Mouse (Mus musculus) MEL (cell line): ENCODE data around the gene Spaca7. TPM values are rescaled to one million over a fixed set of nuclear protein-coding genes. Genes with fewer than 3 reads are reported as not detected.

ENCODE experiments used
- DNase-seq: peaks from one replicate; pipeline ENCODE4 v3.0.0; 2011; ENCODE audit warnings: low read depth, low spot score
- H3K27ac ChIP-seq: 2 replicates; pipeline ENCODE4 v1.5.1; 2012; ENCODE audit warnings: low read depth, mild to moderate bottlenecking, control low read depth, low read length, moderate library complexity; ENCODE audit not compliant: control insufficient read depth
- H3K27me3 ChIP-seq, 2 experiments: fragments of 150-350 bp in 1 of 2; sonication (generic) in 1 of 2; 2 replicates each; pipeline ENCODE4 v1.6.1; 2012; ENCODE audit warnings: low read length in 2 of 2, mild to moderate bottlenecking in 2 of 2, improper control_type of control experiment in 1 of 2, moderate library complexity in 1 of 2; ENCODE audit not compliant: insufficient read depth in 2 of 2, control insufficient read depth in 1 of 2
- H3K36me3 ChIP-seq, 2 experiments: 2 replicates each; pipeline ENCODE4 v1.6.1; 2012 to 2014; ENCODE audit warnings: low read length in 2 of 2, improper control_type of control experiment in 1 of 2, inconsistent platforms in 1 of 2, mild to moderate bottlenecking in 1 of 2; ENCODE audit not compliant: insufficient read depth in 2 of 2, control insufficient read depth in 1 of 2
- H3K4me1 ChIP-seq, 2 experiments: fragments of 150-350 bp in 1 of 2; sonication (generic) in 1 of 2; 2 replicates each; pipeline ENCODE4 v1.6.1; 2012; ENCODE audit warnings: low read length in 2 of 2, improper control_type of control experiment in 1 of 2, mild to moderate bottlenecking in 1 of 2; ENCODE audit not compliant: insufficient read depth in 2 of 2, control insufficient read depth in 1 of 2
- H3K4me3 ChIP-seq, 2 experiments: fragments of 150-350 bp in 1 of 2; sonication (generic) in 1 of 2; 2 replicates each; pipeline ENCODE4 v1.5.1; 2012; ENCODE audit warnings: low read depth in 2 of 2, low read length in 2 of 2, mild to moderate bottlenecking in 2 of 2, moderate library complexity in 2 of 2, control low read depth in 1 of 2, improper control_type of control experiment in 1 of 2; ENCODE audit not compliant: control insufficient read depth in 1 of 2, insufficient read depth in 1 of 2
- H3K79me2 ChIP-seq: 2 replicates; pipeline ENCODE4 v1.6.1; 2012; ENCODE audit warnings: mild to moderate bottlenecking, low read length, moderate library complexity; ENCODE audit not compliant: control insufficient read depth, poor library complexity, insufficient read depth
- H3K9ac ChIP-seq: 2 replicates; pipeline ENCODE4 v1.6.1; 2012; ENCODE audit warnings: low read depth, mild to moderate bottlenecking, control low read depth, low read length, moderate library complexity; ENCODE audit not compliant: control insufficient read depth, poor library complexity, severe bottlenecking
- H3K9me3 ChIP-seq: fragments of 150-350 bp; sonication (generic); replicated peaks from 2 replicates; pipeline ENCODE4 v1.6.1; 2012; ENCODE audit warnings: mild to moderate bottlenecking, low read length, improper control_type of control experiment, moderate library complexity; ENCODE audit not compliant: insufficient read depth
- CHD1 ChIP-seq: IDR thresholded peaks from 2 replicates; pipeline ENCODE4 v1.6.1; 2012; ENCODE audit warnings: low read depth, mild to moderate bottlenecking, inconsistent platforms, low read length, improper control_type of control experiment
- KAT2A ChIP-seq: conservative IDR thresholded peaks from 2 replicates; pipeline ENCODE4 v1.6.1; 2012; ENCODE audit warnings: low read depth, low read length, improper control_type of control experiment, inconsistent platforms
- MAX ChIP-seq: IDR thresholded peaks from 2 replicates; pipeline ENCODE4 v1.6.1; 2011; ENCODE audit warnings: low read length, improper control_type of control experiment
- MAZ ChIP-seq: IDR thresholded peaks from 2 replicates; pipeline ENCODE4 v1.6.1; 2012; ENCODE audit warnings: low read depth, mild to moderate bottlenecking, inconsistent platforms, low read length, improper control_type of control experiment
- MXI1 ChIP-seq: IDR thresholded peaks from 2 replicates; pipeline ENCODE4 v1.6.1; 2011; ENCODE audit warnings: mild to moderate bottlenecking, low read depth, low read length, improper control_type of control experiment
- MYB ChIP-seq: IDR thresholded peaks from 2 replicates; pipeline ENCODE4 v1.6.1; 2011; ENCODE audit warnings: mild to moderate bottlenecking, low read depth, low read length, improper control_type of control experiment
- NRF1 ChIP-seq: IDR thresholded peaks from 2 replicates; pipeline ENCODE4 v1.6.1; 2014; ENCODE audit warnings: low read depth, mild to moderate bottlenecking, inconsistent platforms, low read length, improper control_type of control experiment, moderate library complexity; ENCODE audit not compliant: poor library complexity, insufficient read depth, severe bottlenecking
- POLR2A ChIP-seq, 2 experiments: IDR thresholded peaks; 2 replicates each; pipeline ENCODE4 v1.6.1; 2011 to 2012; ENCODE audit warnings: low read length in 2 of 2, mild to moderate bottlenecking in 2 of 2, control low read depth in 1 of 2, improper control_type of control experiment in 1 of 2, low read depth in 1 of 2, moderate library complexity in 1 of 2; ENCODE audit not compliant: control insufficient read depth in 1 of 2, insufficient read depth in 1 of 2, poor library complexity in 1 of 2
- POLR2AphosphoS5 ChIP-seq: IDR thresholded peaks from 2 replicates; pipeline ENCODE4 v1.6.1; 2012; ENCODE audit warnings: low read depth, borderline replicate concordance, mild to moderate bottlenecking, inconsistent platforms, low read length, moderate library complexity, mixed read lengths
- TCF12 ChIP-seq: IDR thresholded peaks from 2 replicates; pipeline ENCODE4 v1.6.1; 2014; ENCODE audit warnings: low read depth, mild to moderate bottlenecking, inconsistent platforms, low read length, improper control_type of control experiment, moderate library complexity
- UBTF ChIP-seq: IDR thresholded peaks from 2 replicates; pipeline ENCODE4 v1.6.1; 2012; ENCODE audit warnings: low read depth, mild to moderate bottlenecking, inconsistent platforms, low read length, improper control_type of control experiment, moderate library complexity, borderline replicate concordance; ENCODE audit not compliant: insufficient read depth
- USF2 ChIP-seq, 2 experiments: IDR thresholded peaks; 2 replicates each; pipeline ENCODE4 v1.6.1; 2011 to 2012; ENCODE audit warnings: improper control_type of control experiment in 2 of 2, low read length in 2 of 2, borderline replicate concordance in 1 of 2, inconsistent platforms in 1 of 2, low read depth in 1 of 2, mild to moderate bottlenecking in 1 of 2; ENCODE audit not compliant: insufficient read depth in 1 of 2
- ZKSCAN1 ChIP-seq: IDR thresholded peaks from 2 replicates; pipeline ENCODE4 v1.6.1; 2012; ENCODE audit warnings: low read depth, mild to moderate bottlenecking, inconsistent platforms, low read length, improper control_type of control experiment, moderate library complexity
- ZMIZ1 ChIP-seq: IDR thresholded peaks from 2 replicates; pipeline ENCODE4 v1.6.1; 2012; ENCODE audit warnings: low read depth, mild to moderate bottlenecking, inconsistent platforms, low read length, improper control_type of control experiment, moderate library complexity
- polyA plus RNA-seq, 2 experiments: library from polyadenylated mRNA; stranded (reverse) in 1 of 2; unstranded in 1 of 2; fragments of >175 nt in 1 of 2; fragments of >200 nt in 1 of 2; gene quantifications; 2 replicates each; pipeline versions ENCODE4 v1.2.1 to v1.2.4; 2012; ENCODE audit warnings: low replicate concordance in 2 of 2, low read depth in 1 of 2; ENCODE audit not compliant: insufficient read length in 2 of 2, insufficient read depth in 1 of 2, missing spikeins in 1 of 2
- total RNA-seq: library from RNA; depleted of rRNA; stranded (reverse); fragments of 300-350 nt; gene quantifications from 2 replicates; pipeline ENCODE4 v1.2.3, GENCODE M21; 2012

The Spaca7 gene
- total and polyA plus RNA-seq, 3 experiments: not detected

DNA sequence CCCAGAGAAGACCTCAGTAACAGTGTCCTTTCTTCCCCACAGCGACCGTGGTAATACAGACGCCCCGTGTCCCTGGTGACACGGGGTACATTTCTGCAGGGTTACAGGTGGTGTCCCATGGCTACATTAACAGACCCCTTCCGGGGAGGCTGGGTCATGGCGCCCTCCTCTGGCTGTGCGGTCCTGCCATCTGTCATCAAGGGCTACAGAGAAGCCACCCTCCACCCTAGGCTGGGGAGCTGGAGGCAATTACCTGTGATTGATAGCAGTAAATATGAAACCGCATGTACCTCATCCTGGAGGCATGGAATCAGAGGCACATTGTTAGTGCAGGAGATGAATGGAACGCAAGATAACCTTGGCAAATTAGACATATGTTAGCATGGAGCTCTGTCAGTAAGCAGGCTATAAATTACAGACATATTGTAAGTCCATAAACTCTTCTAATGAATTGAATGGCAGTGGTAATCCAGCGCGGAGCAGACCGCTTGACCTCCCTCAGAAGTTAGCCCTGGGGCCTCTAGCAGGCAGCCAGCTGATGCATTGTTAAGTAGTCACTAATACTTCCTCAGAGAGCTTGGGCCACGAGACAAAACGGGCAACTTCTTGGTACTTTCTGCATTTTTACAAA lies 17.2 kb upstream of the Spaca7 start:
- H3K27ac ChIP-seq: no peak overlapping the region
- no peak for DNase-seq
- TF ChIP-seq POLR2A (IDR thresholded peaks at IDR 0.05; ENCODE audit: control insufficient read depth in 1 of 2, insufficient read depth in 1 of 2, low read depth in 1 of 2, low read length in 2 of 2, poor library complexity in 1 of 2) (no peak), MYB (no peak), NRF1 (no peak), MAX (no peak), ZKSCAN1 (no peak), KAT2A (no peak)
- no peaks in the 10 kb centered on the region; a peak in 1 of 4 replicates for H3K27me3 ChIP-seq
- H3K4me3 ChIP-seq: no peak overlapping the region
- no peaks in the 10 kb centered on the region for H3K9me3 ChIP-seq
- no peaks in the 10 kb centered on the region for H3K36me3 ChIP-seq
- H3K4me1 ChIP-seq: no peaks in the 10 kb centered on the region
- no peaks in the 10 kb centered on the region for H3K79me2 ChIP-seq
- H3K9ac ChIP-seq: no peak overlapping the region

DNA sequence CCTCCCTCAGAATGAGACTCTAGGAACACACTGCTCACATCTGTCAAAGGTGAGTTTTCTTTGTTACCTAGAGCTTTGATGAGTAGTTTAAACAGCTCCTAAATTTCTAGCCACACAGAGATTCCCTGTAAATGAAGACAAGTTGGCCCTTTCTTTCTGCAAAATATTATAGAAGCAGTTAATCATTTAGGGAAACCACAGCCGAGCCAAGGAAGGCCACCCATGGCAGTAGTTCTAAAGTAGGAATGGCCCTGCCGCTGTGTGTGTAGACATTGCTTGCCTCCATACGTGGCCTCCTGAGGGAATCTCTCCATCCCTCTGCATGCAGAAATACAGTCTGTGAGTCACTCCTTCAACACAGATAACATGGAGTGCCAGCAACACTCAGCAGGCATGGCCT lies 14.0 kb upstream of the Spaca7 start:
- no peak for DNase-seq
- no peak overlapping the region for H3K4me3 ChIP-seq
- no peaks in the 10 kb centered on the region for H3K36me3 ChIP-seq
- H3K9ac ChIP-seq: no peak overlapping the region
- H3K79me2 ChIP-seq: no peaks in the 10 kb centered on the region
- H3K27me3 ChIP-seq: no peaks in the 10 kb centered on the region
- H3K9me3 ChIP-seq: no peaks in the 10 kb centered on the region
- H3K27ac ChIP-seq: no peak overlapping the region
- H3K4me1 ChIP-seq: no peaks in the 10 kb centered on the region
- TF ChIP-seq TCF12 (no peak), ZMIZ1 (no peak), CHD1 (no peak), UBTF (no peak), MXI1 (no peak), MAZ (no peak), USF2 (IDR thresholded peaks at IDR 0.05; ENCODE audit: borderline replicate concordance in 1 of 2, insufficient read depth in 1 of 2, low read depth in 1 of 2, low read length in 2 of 2) (no peak), POLR2AphosphoS5 (no peak), KAT2A (no peak)
